ENCODE assay signal across 8 mouse cellular contexts in genomic region chr11:56159412-56160074, GRCm38 (mm10).
DNase-seq lines count a peak whose midpoint lies in the region; ATAC-seq lines count a peak whose summit lies in the region.

No protein-coding gene starts in this region.

- peaks cover 6% of the 10 kb centered on the region for H3K4me1 ChIP-seq in forebrain, embryonic 16.5 days (replicated peaks; ENCODE audit: control insufficient read depth, insufficient read depth, low read length)
- no peaks in the 10 kb centered on the region for H3K4me1 ChIP-seq in kidney, embryonic 14.5 days (ENCODE audit: control insufficient read depth, insufficient read depth, low read length)
- H3K4me1 ChIP-seq in limb, embryonic 13.5 days = no peaks in the 10 kb centered on the region
- no peaks in the 10 kb centered on the region for H3K4me1 ChIP-seq in neural tube, embryonic 14.5 days (ENCODE audit: control insufficient read depth, insufficient read depth, low read length)

- H3K27ac ChIP-seq in forebrain, embryonic 16.5 days (ENCODE audit: low read length) = no peak overlapping the region
- no peak overlapping the region for H3K27ac ChIP-seq in kidney, embryonic 14.5 days (ENCODE audit: low read depth, low read length)
- H3K27ac ChIP-seq in limb, embryonic 13.5 days = no peak overlapping the region
- H3K27ac ChIP-seq in neural tube, embryonic 14.5 days (ENCODE audit: low read depth, low read length) = peak overlapping the region; percentile 44

- no peaks in the 10 kb centered on the region for H3K36me3 ChIP-seq in forebrain, embryonic 16.5 days (ENCODE audit: control insufficient read depth, insufficient read depth)
- no peaks in the 10 kb centered on the region for H3K36me3 ChIP-seq in kidney, embryonic 14.5 days (ENCODE audit: control insufficient read depth, insufficient read depth, low read length)
- H3K36me3 ChIP-seq in limb, embryonic 13.5 days = no peaks in the 10 kb centered on the region
- no peaks in the 10 kb centered on the region for H3K36me3 ChIP-seq in neural tube, embryonic 14.5 days (ENCODE audit: control insufficient read depth, insufficient read depth, low read length)

- no peak overlapping the region for H3K4me3 ChIP-seq in forebrain, embryonic 16.5 days (replicated peaks; ENCODE audit: low read length)
- no peak overlapping the region for H3K4me3 ChIP-seq in kidney, embryonic 14.5 days (ENCODE audit: low read length)
- no peak overlapping the region for H3K4me3 ChIP-seq in limb, embryonic 13.5 days
- H3K4me3 ChIP-seq in neural tube, embryonic 14.5 days (ENCODE audit: low read depth, low read length) = no peak overlapping the region

- peak; percentile 85 for ATAC-seq in forebrain, embryonic 16.5 days
- ATAC-seq in kidney, embryonic 14.5 days (ENCODE audit: low FRiP score, low TSS enrichment) = peak; percentile 86
- 0 out of 2 replicates have a peak, but pooled peaks have one; percentile 54 for ATAC-seq in limb, embryonic 13.5 days (ENCODE audit: low FRiP score, low read depth)
- ATAC-seq in neural tube, embryonic 14.5 days (ENCODE audit: low read depth) = peak; percentile 85

- H3K4me2 ChIP-seq in forebrain, embryonic 16.5 days (ENCODE audit: low read length) = no peak overlapping the region
- no peak overlapping the region for H3K4me2 ChIP-seq in kidney, embryonic 14.5 days (replicated peaks; ENCODE audit: low read depth, low read length)
- H3K4me2 ChIP-seq in limb, embryonic 13.5 days (replicated peaks) = no peak overlapping the region
- H3K4me2 ChIP-seq in neural tube, embryonic 14.5 days (ENCODE audit: low read depth, low read length) = no peak overlapping the region

- 42% methylated on average over 10 of the region's 10 CpGs for WGBS in forebrain, embryonic 16.5 days
- WGBS in kidney, embryonic 14.5 days = 49% methylated on average over 10 of the region's 10 CpGs
- WGBS in limb, embryonic 13.5 days = 49% methylated on average over 10 of the region's 10 CpGs
- WGBS in neural tube, embryonic 14.5 days = 39% methylated on average over 10 of the region's 10 CpGs

- H3K27me3 ChIP-seq in forebrain, embryonic 16.5 days (replicated peaks; ENCODE audit: control insufficient read depth, insufficient read depth, low read length) = no peaks in the 10 kb centered on the region
- no peaks in the 10 kb centered on the region for H3K27me3 ChIP-seq in kidney, embryonic 14.5 days (ENCODE audit: control insufficient read depth, insufficient read depth, low read length)
- no peaks in the 10 kb centered on the region for H3K27me3 ChIP-seq in limb, embryonic 13.5 days
- no peaks in the 10 kb centered on the region for H3K27me3 ChIP-seq in neural tube, embryonic 14.5 days (ENCODE audit: control insufficient read depth, insufficient read depth, low read length)

- H3K9ac ChIP-seq in forebrain, embryonic 16.5 days (replicated peaks; ENCODE audit: low read depth, low read length) = no peak overlapping the region
- H3K9ac ChIP-seq in kidney, embryonic 14.5 days (ENCODE audit: low read depth, low read length) = no peak overlapping the region
- H3K9ac ChIP-seq in limb, embryonic 13.5 days = no peak overlapping the region
- H3K9ac ChIP-seq in neural tube, embryonic 14.5 days (replicated peaks; ENCODE audit: low read depth, low read length) = no peak overlapping the region

- no peaks in the 10 kb centered on the region for H3K9me3 ChIP-seq in forebrain, embryonic 16.5 days (ENCODE audit: control insufficient read depth, low read length)
- no peaks in the 10 kb centered on the region for H3K9me3 ChIP-seq in kidney, embryonic 14.5 days (ENCODE audit: control insufficient read depth, low read length)
- H3K9me3 ChIP-seq in limb, embryonic 13.5 days = no peaks in the 10 kb centered on the region
- H3K9me3 ChIP-seq in neural tube, embryonic 14.5 days (ENCODE audit: control insufficient read depth, low read length) = no peaks in the 10 kb centered on the region

- DNase-seq in adrenal gland, adult 18-20 months (ENCODE audit: low spot score in 2 of 2) = peak; percentile 17 to 24
- DNase-seq in adrenal gland, adult 8-10 months = no peak
- peak; percentile 8 for DNase-seq in adrenal gland, postnatal 25 days
- DNase-seq in natural killer cell, adult 2 months (ENCODE audit: low spot score in 2 of 2) = no peak

Comparison
In these comparisons a context has a peak if more than half of its experiments do, and no peak if none do; other contexts are left out.
1. DNase-seq: peak in adrenal gland, adult 18-20 months (2 of 2) and adrenal gland, postnatal 25 days (single experiment); none in adrenal gland, adult 8-10 months (single experiment) and natural killer cell, adult 2 months (0 of 2).
2. Peak in every context shown above with its lines, with median percentiles within 50 percentile points of each other: ATAC-seq.